In genomic region chr11:73780613-73781012, GRCm38 (mm10) we compare ENCODE assay signal across 51 mouse cellular contexts. TPM values are rescaled to one million over a fixed set of nuclear protein-coding genes. Genes with fewer than 3 reads are reported as not detected.
"Had no signal": no experiment of that assay in that cellular context is flagged by ENCODE, and none has a peak within 500 bp of the region (broad histone marks: within the 10 kb centered on the region; RNA-seq: fewer than 3 reads in every experiment).

Gene Olfr389 (minus strand): TSS chr11:73780713.

- H3K36me3 ChIP-seq: heart, embryonic 12.5 days; heart, embryonic 13.5 days; heart, embryonic 15.5 days; hindbrain, embryonic 10.5 days; hindbrain, embryonic 12.5 days; hindbrain, embryonic 13.5 days; hindbrain, embryonic 15.5 days; intestine, embryonic 15.5 days; kidney, embryonic 15.5 days had no signal

- H3K4me3 ChIP-seq: heart, embryonic 12.5 days; heart, embryonic 13.5 days; heart, embryonic 15.5 days; hindbrain, embryonic 10.5 days; hindbrain, embryonic 12.5 days; hindbrain, embryonic 13.5 days; hindbrain, embryonic 15.5 days; intestine, embryonic 15.5 days; kidney, embryonic 15.5 days; layer of hippocampus, adult 2 months; left cerebral cortex, adult 2 months had no signal

- H3K27ac ChIP-seq: heart, embryonic 13.5 days; heart, embryonic 15.5 days; hindbrain, embryonic 10.5 days; hindbrain, embryonic 12.5 days; hindbrain, embryonic 13.5 days; hindbrain, embryonic 14.5 days; hindbrain, embryonic 15.5 days; hindbrain, postnatal 0 days; intestine, embryonic 15.5 days; kidney, embryonic 15.5 days; kidney, postnatal 0 days; layer of hippocampus, adult 2 months; left cerebral cortex, adult 2 months had no signal

- H3K9me3 ChIP-seq: heart, embryonic 15.5 days; hindbrain, embryonic 15.5 days; intestine, embryonic 15.5 days; kidney, embryonic 15.5 days had no signal

- DNase-seq: heart, postnatal 10 days; heart, postnatal 14 days; heart, postnatal 36 days; heart, postnatal 4 days; kidney, adult 11 months; kidney, adult 18-20 months; kidney, adult 2 months; kidney, adult 8-10 months; kidney, adult 9 months; kidney, postnatal 10 days; kidney, postnatal 14 days; kidney, postnatal 25 days; kidney, postnatal 36 days; kidney, postnatal 4 days; layer of hippocampus, adult 9-11 months; layer of hippocampus, postnatal 36 days had no signal

- H3K27me3 ChIP-seq: heart, embryonic 12.5 days; heart, embryonic 13.5 days; heart, embryonic 15.5 days; hindbrain, embryonic 12.5 days; hindbrain, embryonic 13.5 days; hindbrain, embryonic 15.5 days; intestine, embryonic 15.5 days; kidney, embryonic 15.5 days had no signal

- H3K9ac ChIP-seq: heart, embryonic 12.5 days; heart, embryonic 13.5 days; heart, embryonic 15.5 days; hindbrain, embryonic 12.5 days; hindbrain, embryonic 13.5 days; hindbrain, embryonic 14.5 days; hindbrain, embryonic 15.5 days; intestine, embryonic 15.5 days; kidney, embryonic 15.5 days had no signal

- ATAC-seq: hindbrain, embryonic 16.5 days; hindbrain, postnatal 0 days; inflammation-experienced regulatory T-cells, adult 6 months; intestine, embryonic 15.5 days; intestine, embryonic 16.5 days; intestine, postnatal 0 days had no signal

- H3K4me1 ChIP-seq: heart, embryonic 12.5 days; heart, embryonic 13.5 days; heart, embryonic 15.5 days; hindbrain, embryonic 10.5 days; hindbrain, embryonic 12.5 days; hindbrain, embryonic 13.5 days; hindbrain, embryonic 15.5 days; intestine, embryonic 15.5 days; kidney, embryonic 15.5 days had no signal

- H3K4me2 ChIP-seq: heart, embryonic 12.5 days; heart, embryonic 13.5 days; heart, embryonic 15.5 days; hindbrain, embryonic 12.5 days; hindbrain, embryonic 13.5 days; hindbrain, embryonic 14.5 days; hindbrain, embryonic 15.5 days; intestine, embryonic 15.5 days; kidney, embryonic 15.5 days had no signal

RNA-seq across cellular contexts. Expression of gene Olfr389, which starts in this region (rescaled TPM):
- total RNA-seq: heart, postnatal 10 days; heart, postnatal 14 days; heart, postnatal 25 days; heart, postnatal 36 days; heart, postnatal 4 days; hematopoietic stem cell, adult 5-6 weeks; hindbrain, postnatal 0 days; layer of hippocampus, adult 18-20 months; layer of hippocampus, adult 2 months; layer of hippocampus, adult 8-10 months; layer of hippocampus, postnatal 10 days; layer of hippocampus, postnatal 14 days; layer of hippocampus, postnatal 25 days; layer of hippocampus, postnatal 36 days; left cerebral cortex, adult 18-20 months; left cerebral cortex, adult 2 months; left cerebral cortex, adult 8-10 months had no signal
- polyA plus RNA-seq: heart, embryonic 12.5 days; heart, embryonic 13.5 days; heart, embryonic 14.5 days; heart, embryonic 15.5 days; heart, embryonic 16.5 days; heart, postnatal 0 days; hindbrain, embryonic 10.5 days; hindbrain, embryonic 11.5 days; hindbrain, embryonic 12.5 days; hindbrain, embryonic 13.5 days; hindbrain, embryonic 14.5 days; hindbrain, embryonic 15.5 days; hindbrain, embryonic 16.5 days; hindbrain, postnatal 0 days; inflammation-experienced regulatory T-cells, adult 6 months; intestine, embryonic 14.5 days; intestine, embryonic 15.5 days; intestine, embryonic 16.5 days; intestine, postnatal 0 days; kidney, adult 2 months; kidney, embryonic 14.5 days; kidney, embryonic 15.5 days; kidney, embryonic 16.5 days; kidney, postnatal 0 days; large intestine, adult 2 months had no signal
